Mouse (Mus musculus) CH12.LX (cell line): ENCODE data around the gene A430033K04Rik. TPM values are rescaled to one million over a fixed set of nuclear protein-coding genes. Genes with fewer than 3 reads are reported as not detected.
A peak's percentile ranks its signal among the peaks of the same experiment; 100 is the strongest.

ENCODE experiments used
- DNase-seq: peaks from one replicate; pipeline ENCODE4 v3.0.0-alpha.2; 2013; ENCODE audit errors: extremely low read depth
- H3K27ac ChIP-seq: 2 replicates; pipeline ENCODE4 v1.5.1; 2012; ENCODE audit warnings: low read depth, mild to moderate bottlenecking, control low read depth, moderate library complexity; ENCODE audit not compliant: insufficient read depth
- H3K27me3 ChIP-seq: replicated peaks from 2 replicates; pipeline ENCODE3; 2012; ENCODE audit warnings: inconsistent platforms
- H3K36me3 ChIP-seq, 2 experiments: replicated peaks in 1 of 2; 2 replicates each; pipeline versions ENCODE3 to v1.6.1; 2012; ENCODE audit warnings: inconsistent platforms in 1 of 2, low read length in 1 of 2, mild to moderate bottlenecking in 1 of 2, mixed read lengths in 1 of 2, moderate library complexity in 1 of 2; ENCODE audit not compliant: control insufficient read depth in 1 of 2, insufficient read depth in 1 of 2
- H3K4me1 ChIP-seq, 2 experiments: 2 replicates each; pipeline ENCODE4 v1.6.1; 2012; ENCODE audit warnings: inconsistent platforms in 1 of 2, moderate library complexity in 1 of 2; ENCODE audit not compliant: insufficient read depth in 2 of 2, control insufficient read depth in 1 of 2
- H3K4me2 ChIP-seq: 2 replicates; pipeline ENCODE4 v1.6.1; 2012; ENCODE audit warnings: low read depth, mild to moderate bottlenecking, control low read depth; ENCODE audit not compliant: poor library complexity, insufficient read depth, severe bottlenecking
- H3K4me3 ChIP-seq, 3 experiments: fragments of 150-350 bp in 1 of 3; sonication (generic) in 1 of 3; replicated peaks in 1 of 3; 2 replicates each; pipeline versions ENCODE3 to v1.5.1; 2011 to 2012; ENCODE audit warnings: low read depth in 2 of 3, low read length in 2 of 3, mild to moderate bottlenecking in 2 of 3, moderate library complexity in 2 of 3, control low read depth in 1 of 3, improper control_type of control experiment in 1 of 3, inconsistent platforms in 1 of 3, mixed read lengths in 1 of 3; ENCODE audit not compliant: poor library complexity in 1 of 3
- H3K79me2 ChIP-seq: replicated peaks from 2 replicates; pipeline ENCODE4 v1.6.1; 2012; ENCODE audit warnings: mild to moderate bottlenecking, moderate library complexity; ENCODE audit not compliant: control insufficient read depth, poor library complexity, insufficient read depth, severe bottlenecking; ENCODE audit errors: extremely low read depth
- H3K9ac ChIP-seq: 2 replicates; pipeline ENCODE4 v1.6.1; 2012; ENCODE audit warnings: low read depth, mild to moderate bottlenecking, control low read depth, moderate library complexity; ENCODE audit not compliant: insufficient read depth
- H3K9me3 ChIP-seq: replicated peaks from 2 replicates; pipeline ENCODE3; 2012; ENCODE audit warnings: low read length, inconsistent platforms, mixed read lengths
- BHLHE40 ChIP-seq: IDR thresholded peaks from 2 replicates; pipeline ENCODE4 v1.6.1; 2011; ENCODE audit warnings: mild to moderate bottlenecking, low read depth, low read length, improper control_type of control experiment
- CHD1 ChIP-seq: IDR thresholded peaks from 2 replicates; pipeline ENCODE4 v1.6.1; 2012; ENCODE audit warnings: low read depth, low read length, improper control_type of control experiment, inconsistent platforms
- CHD2 ChIP-seq: IDR thresholded peaks from 2 replicates; pipeline ENCODE4 v1.6.1; 2011; ENCODE audit warnings: low read length, improper control_type of control experiment
- CTCF ChIP-seq, 2 experiments: IDR thresholded peaks in 1 of 2; conservative IDR thresholded peaks in 1 of 2; 2 replicates each; pipeline ENCODE4 v1.5.1; 2011 to 2012; ENCODE audit warnings: low read depth in 2 of 2, low read length in 2 of 2, improper control_type of control experiment in 1 of 2, inconsistent platforms in 1 of 2, mild to moderate bottlenecking in 1 of 2, moderate library complexity in 1 of 2
- ELF1 ChIP-seq: IDR thresholded peaks from 2 replicates; pipeline ENCODE4 v1.6.1; 2014; ENCODE audit warnings: low read depth, mild to moderate bottlenecking, inconsistent platforms, low read length, improper control_type of control experiment
- EP300 ChIP-seq: IDR thresholded peaks from 2 replicates; pipeline ENCODE4 v1.6.1; 2011; ENCODE audit warnings: low read length, improper control_type of control experiment
- ETS1 ChIP-seq: conservative IDR thresholded peaks from 2 replicates; pipeline ENCODE4 v1.6.1; 2012; ENCODE audit warnings: low read depth, mild to moderate bottlenecking, inconsistent platforms, low read length, improper control_type of control experiment, moderate library complexity
- GABPA ChIP-seq: IDR thresholded peaks from 2 replicates; pipeline ENCODE4 v1.6.1; 2012; ENCODE audit warnings: low read depth, low read length, improper control_type of control experiment, inconsistent platforms; ENCODE audit not compliant: insufficient replicate concordance
- HCFC1 ChIP-seq: IDR thresholded peaks from 2 replicates; pipeline ENCODE4 v1.6.1; 2012; ENCODE audit warnings: low read depth, mild to moderate bottlenecking, inconsistent platforms, low read length, improper control_type of control experiment
- IRF4 ChIP-seq: IDR thresholded peaks from 2 replicates; pipeline ENCODE4 v1.6.1; 2014; ENCODE audit warnings: low read depth, mild to moderate bottlenecking, inconsistent platforms, low read length, improper control_type of control experiment
- JUN ChIP-seq: IDR thresholded peaks from 2 replicates; pipeline ENCODE4 v1.6.1; 2011; ENCODE audit warnings: low read depth, mild to moderate bottlenecking, low read length, improper control_type of control experiment, moderate library complexity; ENCODE audit not compliant: insufficient read depth
- JUND ChIP-seq: conservative IDR thresholded peaks from 2 replicates; pipeline ENCODE4 v1.6.1; 2011; ENCODE audit warnings: low read depth, low read length, improper control_type of control experiment
- KAT2A ChIP-seq: IDR thresholded peaks from 2 replicates; pipeline ENCODE4 v1.6.1; 2012; ENCODE audit warnings: low read length, improper control_type of control experiment, inconsistent platforms; ENCODE audit not compliant: insufficient replicate concordance
- MAFK ChIP-seq: IDR thresholded peaks from 2 replicates; pipeline ENCODE4 v1.6.1; 2011; ENCODE audit warnings: low read length, improper control_type of control experiment; ENCODE audit not compliant: insufficient replicate concordance
- MAX ChIP-seq: IDR thresholded peaks from 2 replicates; pipeline ENCODE4 v1.6.1; 2011; ENCODE audit warnings: low read length, improper control_type of control experiment
- MAZ ChIP-seq: IDR thresholded peaks from 2 replicates; pipeline ENCODE4 v1.6.1; 2012; ENCODE audit warnings: low read depth, mild to moderate bottlenecking, inconsistent platforms, low read length, improper control_type of control experiment, moderate library complexity
- MEF2A ChIP-seq: IDR thresholded peaks from 2 replicates; pipeline ENCODE4 v1.6.1; 2014; ENCODE audit warnings: low read depth, mild to moderate bottlenecking, inconsistent platforms, low read length, improper control_type of control experiment, borderline replicate concordance
- MXI1 ChIP-seq: IDR thresholded peaks from 2 replicates; pipeline ENCODE4 v1.6.1; 2011; ENCODE audit warnings: mild to moderate bottlenecking, low read depth, low read length, improper control_type of control experiment
- MYC ChIP-seq: IDR thresholded peaks from 2 replicates; pipeline ENCODE4 v1.6.1; 2011; ENCODE audit warnings: low read depth, mild to moderate bottlenecking, improper control_type of control experiment, low read length
- NELFE ChIP-seq: IDR thresholded peaks from 2 replicates; pipeline ENCODE4 v1.6.1; 2011; ENCODE audit warnings: low read depth, low read length, improper control_type of control experiment
- NRF1 ChIP-seq: IDR thresholded peaks from 2 replicates; pipeline ENCODE4 v1.6.1; 2014; ENCODE audit warnings: low read depth, mild to moderate bottlenecking, inconsistent platforms, low read length, improper control_type of control experiment, moderate library complexity
- PAX5 ChIP-seq: IDR thresholded peaks from 2 replicates; pipeline ENCODE4 v1.6.1; 2012; ENCODE audit warnings: low read length, inconsistent platforms, mixed read lengths
- POLR2A ChIP-seq: IDR thresholded peaks from 2 replicates; pipeline ENCODE4 v1.6.1; 2011; ENCODE audit warnings: low read depth, mild to moderate bottlenecking, improper control_type of control experiment, low read length
- POLR2AphosphoS2 ChIP-seq: IDR thresholded peaks from 2 replicates; pipeline ENCODE4 v1.6.1; 2011; ENCODE audit warnings: low read depth, low read length, improper control_type of control experiment
- RAD21 ChIP-seq: IDR thresholded peaks from 2 replicates; pipeline ENCODE4 v1.6.1; 2011; ENCODE audit warnings: low read depth, mild to moderate bottlenecking, low read length, improper control_type of control experiment, moderate library complexity
- RCOR1 ChIP-seq: conservative IDR thresholded peaks from 2 replicates; pipeline ENCODE4 v1.6.1; 2012; ENCODE audit warnings: low read depth, mild to moderate bottlenecking, inconsistent platforms, low read length, improper control_type of control experiment
- SIN3A ChIP-seq: IDR thresholded peaks from 2 replicates; pipeline ENCODE4 v1.6.1; 2012; ENCODE audit warnings: low read length, improper control_type of control experiment, inconsistent platforms
- SMC3 ChIP-seq: IDR thresholded peaks from 2 replicates; pipeline ENCODE4 v1.6.1; 2011; ENCODE audit warnings: low read depth, low read length, improper control_type of control experiment
- TBP ChIP-seq: conservative IDR thresholded peaks from 2 replicates; pipeline ENCODE4 v1.6.1; 2011; ENCODE audit warnings: low read depth, low read length, improper control_type of control experiment
- TCF12 ChIP-seq: IDR thresholded peaks from 2 replicates; pipeline ENCODE4 v1.6.1; 2014; ENCODE audit warnings: low read depth, mild to moderate bottlenecking, inconsistent platforms, low read length, improper control_type of control experiment
- UBTF ChIP-seq: IDR thresholded peaks from 2 replicates; pipeline ENCODE4 v1.6.1; 2012; ENCODE audit warnings: low read depth, mild to moderate bottlenecking, inconsistent platforms, low read length, improper control_type of control experiment, moderate library complexity
- USF1 ChIP-seq: IDR thresholded peaks from 2 replicates; pipeline ENCODE4 v1.6.1; 2014; ENCODE audit warnings: low read depth, mild to moderate bottlenecking, inconsistent platforms, low read length, improper control_type of control experiment
- USF2 ChIP-seq: conservative IDR thresholded peaks from 2 replicates; pipeline ENCODE4 v1.6.1; 2011; ENCODE audit warnings: low read depth, low read length, improper control_type of control experiment
- ZC3H11A ChIP-seq: IDR thresholded peaks from 2 replicates; pipeline ENCODE4 v1.6.1; 2012; ENCODE audit warnings: low read depth, mild to moderate bottlenecking, inconsistent platforms, low read length, improper control_type of control experiment
- ZKSCAN1 ChIP-seq: IDR thresholded peaks from 2 replicates; pipeline ENCODE4 v1.6.1; 2012; ENCODE audit warnings: low read depth, inconsistent platforms, low read length, improper control_type of control experiment, borderline replicate concordance
- ZMIZ1 ChIP-seq: IDR thresholded peaks from 2 replicates; pipeline ENCODE4 v1.6.1; 2012; ENCODE audit warnings: low read depth, mild to moderate bottlenecking, inconsistent platforms, low read length, improper control_type of control experiment
- ZNF384 ChIP-seq: IDR thresholded peaks from 2 replicates; pipeline ENCODE4 v1.6.1; 2012; ENCODE audit warnings: low read depth, low read length, improper control_type of control experiment, inconsistent platforms
- dilution Hi-C: fragments of 300-500 bp; cut with MboI; formaldehyde crosslinking; loops from 2 replicates; pipeline ENCODE4 v1.14.3; 2020; ENCODE audit warnings: low sequenced_read_pairs; ENCODE audit not compliant: extremely low pct_unique_long_range_greater_than_20kb, extremely low pct_ligation_motif_present
- in situ Hi-C: fragments of 300-500 bp; cut with MboI; formaldehyde crosslinking; loops from 3 replicates; pipeline ENCODE4 v1.14.3; 2019; ENCODE audit warnings: low sequenced_read_pairs, low pct_ligation_motif_present, low pct_unique_long_range_greater_than_20kb, mixed read lengths
- polyA plus RNA-seq: library from polyadenylated mRNA; unstranded; fragments of >175 nt; gene quantifications from 2 replicates; pipeline ENCODE4 v1.2.1, GENCODE M21; 2012; ENCODE audit warnings: low read depth; ENCODE audit not compliant: insufficient read length
- total RNA-seq, 2 experiments: library from RNA; depleted of rRNA; stranded (reverse); fragments of 300-350 nt in 1 of 2; fragments of >200 nt in 1 of 2; gene quantifications; 2 replicates each; pipeline ENCODE4 v1.2.3; 2012 to 2014

Gene A430033K04Rik
- total and polyA plus RNA-seq, 3 experiments = 4.2 to 6.8 (median 6.1) TPM

- H3K27me3 ChIP-seq = no peaks in the 10 kb centered on the region
- peak; percentile 97 for DNase-seq
- H3K79me2 ChIP-seq = peaks cover 24% of the 10 kb centered on the region
- dilution Hi-C loops (no loop called here), in situ Hi-C loops (no loop called here)
- H3K4me2 ChIP-seq = peak within 1 kb of the TSS; percentile 83
- peaks cover 23 to 37% of the 10 kb centered on the region in 2 experiments for H3K36me3 ChIP-seq
- peaks cover 25% of the 10 kb centered on the region for H3K9me3 ChIP-seq
- H3K27ac ChIP-seq = peak within 1 kb of the TSS; percentile 75
- H3K9ac ChIP-seq = peak within 1 kb of the TSS; percentile 83
- peak within 1 kb of the TSS; percentile 74 to 95 (median 89) for H3K4me3 ChIP-seq
- H3K4me1 ChIP-seq = peaks cover 0 to 26% of the 10 kb centered on the region in 2 experiments; a peak in 2 of 4 replicates
- TF ChIP-seq BHLHE40 (no peak), PAX5 (no peak), KAT2A (no peak), RCOR1 (no peak), MYC (peak; percentile 39; the same call in 1 of the 2 replicates), MXI1 (peak; percentile 75), USF1 (no peak; the same call in 1 of the 2 replicates), UBTF (peak; percentile 72; the same call in 1 of the 2 replicates), TCF12 (peak; percentile 68; the same call in 1 of the 2 replicates), USF2 (peak; percentile 40; the same call in 1 of the 2 replicates), ETS1 (peak; percentile 19; the same call in 1 of the 2 replicates), CHD1 (peak; percentile 52), TBP (peak; percentile 57; the same call in 1 of the 2 replicates), SMC3 (no peak), NELFE (peak; percentile 74), SIN3A (peak; percentile 87), MAFK (no peak), HCFC1 (peak; percentile 65), EP300 (no peak), JUND (no peak), CHD2 (peak; percentile 91), GABPA (no peak), ZKSCAN1 (no peak), POLR2A (peak; percentile 90), CTCF (conservative IDR thresholded peaks at IDR 0.05 in 1 of 2, IDR thresholded peaks at IDR 0.05 in 1 of 2; ENCODE audit: low read depth in 2 of 2, low read length in 2 of 2) (peak in 1 of 2 experiments; percentile 54; a peak in 2 of 4 replicates), ELF1 (no peak), ZMIZ1 (peak; percentile 82; the same call in 1 of the 2 replicates), MAX (peak; percentile 78; the same call in 1 of the 2 replicates), MEF2A (peak; percentile 70), ZNF384 (0 out of 2 replicates have a peak, but pooled peaks have one; percentile 17), ZC3H11A (no peak), MAZ (0 out of 2 replicates have a peak, but pooled peaks have one; percentile 41), RAD21 (peak; percentile 46), POLR2AphosphoS2 (peak; percentile 60; the same call in 1 of the 2 replicates), NRF1 (peak; percentile 87), JUN (no peak), IRF4 (no peak)
Observed at GRCm38 (mm10) chr5:138619211-138620128, 3.2 kb upstream of the A430033K04Rik start, which contains the start of gene Zfp68. Zfp68 (minus strand) TSS chr5:138619761.
